Mouse (Mus musculus): ENCODE measurements at regions not wholly inside any gene's neighbourhood (a gene's known extent, or its start where the extent isn't known, plus 50 kb on each side); places are given as distances from the start of the nearest gene placed in this dataset.

GRCm38 (mm10) chr12:26937836-26938235, 404.5 kb downstream of the Sox11 start:
- no peak for DNase-seq (ENCODE audit: low spot score)
- no peak for TF ChIP-seq CTCF (IDR thresholded peaks at IDR 0.05; ENCODE audit: low read depth, low read length)
- no peak for TF ChIP-seq GATA2 (IDR thresholded peaks at IDR 0.05; ENCODE audit: borderline replicate concordance, low read depth, low read length)
- TF ChIP-seq GATA1 (IDR thresholded peaks at IDR 0.05; ENCODE audit: borderline replicate concordance, low read length): no peak
- no peak for TF ChIP-seq POLR2AphosphoS5 (IDR thresholded peaks at IDR 0.05; ENCODE audit: insufficient replicate concordance, low read depth, low read length)
- TF ChIP-seq TAL1 (conservative IDR thresholded peaks at IDR 0.05; ENCODE audit: low read depth, low read length): no peak
- no peak for ATAC-seq (ENCODE audit: extremely low read depth, insufficient number of reproducible peaks, low FRiP score, poor library complexity, severe bottlenecking)
- peaks cover 31% of the 10 kb centered on the region for H3K9me3 ChIP-seq (replicated peaks)
- no peaks in the 10 kb centered on the region for H3K27me3 ChIP-seq (ENCODE audit: insufficient read depth, low read length)
- H3K4me3 ChIP-seq (ENCODE audit: low read depth, low read length): no peak overlapping the region
- no peaks in the 10 kb centered on the region for H3K4me1 ChIP-seq (ENCODE audit: insufficient read depth, low read depth, low read length)
- H3K36me3 ChIP-seq (replicated peaks): no peaks in the 10 kb centered on the region

- H3K4me1 ChIP-seq (ENCODE audit: insufficient read depth, low read depth, low read length): no peaks in the 10 kb centered on the region
Measured at GRCm38 (mm10) chr12:26936696-26937458, 405.5 kb downstream of the Sox11 start.

GRCm38 (mm10) chr12:26930155-26930867, 412.1 kb downstream of the Sox11 start:
- no peak for TF ChIP-seq GATA1 (IDR thresholded peaks at IDR 0.05; ENCODE audit: borderline replicate concordance, low read length)
- TF ChIP-seq POLR2AphosphoS5 (IDR thresholded peaks at IDR 0.05; ENCODE audit: insufficient replicate concordance, low read depth, low read length): no peak
- TF ChIP-seq CTCF (IDR thresholded peaks at IDR 0.05; ENCODE audit: low read depth, low read length): no peak
- TF ChIP-seq GATA2 (IDR thresholded peaks at IDR 0.05; ENCODE audit: borderline replicate concordance, low read depth, low read length): no peak
- peaks cover 29% of the 10 kb centered on the region for H3K9me3 ChIP-seq (replicated peaks)
- DNase-seq (ENCODE audit: low spot score) (no peak), ATAC-seq (ENCODE audit: extremely low read depth, insufficient number of reproducible peaks, low FRiP score, poor library complexity, severe bottlenecking) (no peak)
- no peaks in the 10 kb centered on the region for H3K27me3 ChIP-seq (ENCODE audit: insufficient read depth, low read length)
- H3K4me3 ChIP-seq (ENCODE audit: low read depth, low read length): no peak overlapping the region
- H3K4me1 ChIP-seq (ENCODE audit: insufficient read depth, low read depth, low read length): no peaks in the 10 kb centered on the region
- H3K36me3 ChIP-seq (replicated peaks): no peaks in the 10 kb centered on the region

More at GRCm38 (mm10) chr12:26936696-26937458, 405.5 kb downstream of the Sox11 start:
- Histone ChIP-seq H3K36me3 (replicated peaks) (no peaks in the 10 kb centered on the region), H3K4me3 (ENCODE audit: low read depth, low read length) (no peak overlapping the region), H3K27me3 (ENCODE audit: insufficient read depth, low read length) (no peaks in the 10 kb centered on the region), H3K9me3 (replicated peaks) (peaks cover 31% of the 10 kb centered on the region)
- no peak for ATAC-seq (ENCODE audit: extremely low read depth, insufficient number of reproducible peaks, low FRiP score, poor library complexity, severe bottlenecking)
- TF ChIP-seq POLR2AphosphoS5 (IDR thresholded peaks at IDR 0.05; ENCODE audit: insufficient replicate concordance, low read depth, low read length): no peak
- TF ChIP-seq GATA2 (IDR thresholded peaks at IDR 0.05; ENCODE audit: borderline replicate concordance, low read depth, low read length): no peak
- no peak for TF ChIP-seq CTCF (IDR thresholded peaks at IDR 0.05; ENCODE audit: low read depth, low read length)
- no peak for TF ChIP-seq GATA1 (IDR thresholded peaks at IDR 0.05; ENCODE audit: borderline replicate concordance, low read length)
- no peak for TF ChIP-seq TAL1 (conservative IDR thresholded peaks at IDR 0.05; ENCODE audit: low read depth, low read length)
- no peak for DNase-seq (ENCODE audit: low spot score)

GRCm38 (mm10) chr12:26906126-26906525, 436.2 kb downstream of the Sox11 start:
- ATAC-seq (ENCODE audit: extremely low read depth, insufficient number of reproducible peaks, low FRiP score, poor library complexity, severe bottlenecking) (no peak), DNase-seq (ENCODE audit: low spot score) (no peak)
- no peaks in the 10 kb centered on the region for H3K4me1 ChIP-seq (ENCODE audit: insufficient read depth, low read depth, low read length)
- TF ChIP-seq TAL1 (conservative IDR thresholded peaks at IDR 0.05; ENCODE audit: low read depth, low read length) (no peak), POLR2AphosphoS5 (IDR thresholded peaks at IDR 0.05; ENCODE audit: insufficient replicate concordance, low read depth, low read length) (no peak), GATA2 (IDR thresholded peaks at IDR 0.05; ENCODE audit: borderline replicate concordance, low read depth, low read length) (no peak), CTCF (IDR thresholded peaks at IDR 0.05; ENCODE audit: low read depth, low read length) (no peak), GATA1 (IDR thresholded peaks at IDR 0.05; ENCODE audit: borderline replicate concordance, low read length) (no peak)
- no peaks in the 10 kb centered on the region for H3K36me3 ChIP-seq (replicated peaks)
- H3K4me3 ChIP-seq (ENCODE audit: low read depth, low read length): no peak overlapping the region
- H3K9me3 ChIP-seq (replicated peaks): peaks cover 30% of the 10 kb centered on the region
- H3K27me3 ChIP-seq (ENCODE audit: insufficient read depth, low read length): no peaks in the 10 kb centered on the region

- peaks cover 30% of the 10 kb centered on the region for H3K9me3 ChIP-seq (replicated peaks)
- DNase-seq (ENCODE audit: low spot score) (no peak), ATAC-seq (ENCODE audit: extremely low read depth, insufficient number of reproducible peaks, low FRiP score, poor library complexity, severe bottlenecking) (no peak)
- no peaks in the 10 kb centered on the region for H3K27me3 ChIP-seq (ENCODE audit: insufficient read depth, low read length)
- no peak overlapping the region for H3K4me3 ChIP-seq (ENCODE audit: low read depth, low read length)
- no peak for TF ChIP-seq POLR2AphosphoS5 (IDR thresholded peaks at IDR 0.05; ENCODE audit: insufficient replicate concordance, low read depth, low read length)
- TF ChIP-seq GATA1 (IDR thresholded peaks at IDR 0.05; ENCODE audit: borderline replicate concordance, low read length): no peak
- TF ChIP-seq CTCF (IDR thresholded peaks at IDR 0.05; ENCODE audit: low read depth, low read length): no peak
- no peak for TF ChIP-seq TAL1 (conservative IDR thresholded peaks at IDR 0.05; ENCODE audit: low read depth, low read length)
- no peak for TF ChIP-seq GATA2 (IDR thresholded peaks at IDR 0.05; ENCODE audit: borderline replicate concordance, low read depth, low read length)
- no peaks in the 10 kb centered on the region for H3K4me1 ChIP-seq (ENCODE audit: insufficient read depth, low read depth, low read length)
- H3K36me3 ChIP-seq (replicated peaks): no peaks in the 10 kb centered on the region
Measured at GRCm38 (mm10) chr12:26903894-26904272, 434.9 kb downstream of the Cmpk2 start.
